In genomic region chr6:90703782-90704181, GRCm38 (mm10) we compare ENCODE assay signal across 10 mouse cellular contexts.
DNase-seq lines count a peak whose midpoint lies in the region; ATAC-seq lines count a peak whose summit lies in the region.
"Had no signal": no experiment of that assay in that cellular context is flagged by ENCODE, and none has a peak within 500 bp of the region (broad histone marks: within the 10 kb centered on the region; RNA-seq: fewer than 3 reads in every experiment).

No protein-coding gene starts in this region.

- H3K27ac ChIP-seq in heart, embryonic 14.5 days (replicated peaks in 1 of 2; ENCODE audit: control insufficient read depth in 1 of 2, insufficient read depth in 1 of 2, low read depth in 2 of 2, low read length in 2 of 2), result peak overlapping the region; percentile 92 to 96
- H3K27ac ChIP-seq in embryonic facial prominence, embryonic 13.5 days, result peak overlapping the region; percentile 81
- peak overlapping the region; percentile 15 for H3K27ac ChIP-seq in intestine, embryonic 15.5 days
- peak overlapping the region; percentile 4; the same call in 1 of the 2 replicates for H3K27ac ChIP-seq in midbrain, embryonic 11.5 days (ENCODE audit: low read depth, low read length)

- WGBS in heart, embryonic 14.5 days, result 22% methylated on average over 2 of the region's 2 CpGs
- 46% methylated on average over 2 of the region's 2 CpGs for WGBS in embryonic facial prominence, embryonic 13.5 days
- WGBS in intestine, embryonic 15.5 days, result 61% methylated on average over 2 of the region's 2 CpGs
- 42% methylated on average over 2 of the region's 2 CpGs for WGBS in midbrain, embryonic 11.5 days

- H3K9ac ChIP-seq in heart, embryonic 14.5 days (ENCODE audit: low read length), result peak overlapping the region; percentile 67
- H3K9ac ChIP-seq in embryonic facial prominence, embryonic 13.5 days, result no peak overlapping the region
- no peak overlapping the region for H3K9ac ChIP-seq in intestine, embryonic 15.5 days
- no peak overlapping the region for H3K9ac ChIP-seq in midbrain, embryonic 11.5 days (ENCODE audit: low read length)

- no peaks in the 10 kb centered on the region for H3K36me3 ChIP-seq in heart, embryonic 14.5 days (ENCODE audit: control insufficient read depth, insufficient read depth, low read length)
- H3K36me3 ChIP-seq in embryonic facial prominence, embryonic 13.5 days, result no peaks in the 10 kb centered on the region
- H3K36me3 ChIP-seq in intestine, embryonic 15.5 days, result no peaks in the 10 kb centered on the region
- H3K36me3 ChIP-seq in midbrain, embryonic 11.5 days (ENCODE audit: control insufficient read depth, insufficient read depth, low read length), result no peaks in the 10 kb centered on the region

- DNase-seq in heart, adult 9 months (ENCODE audit: low spot score in 2 of 2), result no peak
- no peak for DNase-seq in midbrain, embryonic 11.5 days (ENCODE audit: low spot score, missing footprints)
- no peak for DNase-seq in layer of hippocampus, postnatal 36 days
- DNase-seq in ovary, postnatal 36 days (ENCODE audit: low spot score), result no peak
- DNase-seq in embryo, embryonic 11 days, result no peak
- DNase-seq: cerebellum, adult 9-11 months; thymus, postnatal 14 days had no signal

- peak overlapping the region; percentile 39 for H3K4me2 ChIP-seq in heart, embryonic 14.5 days (ENCODE audit: low read length)
- no peak overlapping the region for H3K4me2 ChIP-seq in embryonic facial prominence, embryonic 13.5 days
- H3K4me2 ChIP-seq in intestine, embryonic 15.5 days (replicated peaks), result no peak overlapping the region
- no peak overlapping the region for H3K4me2 ChIP-seq in midbrain, embryonic 11.5 days

- no peaks in the 10 kb centered on the region for H3K27me3 ChIP-seq in heart, embryonic 14.5 days (ENCODE audit: control insufficient read depth, insufficient read depth, low read length)
- H3K27me3 ChIP-seq in embryonic facial prominence, embryonic 13.5 days, result no peaks in the 10 kb centered on the region
- no peaks in the 10 kb centered on the region for H3K27me3 ChIP-seq in intestine, embryonic 15.5 days (replicated peaks)
- H3K27me3 ChIP-seq in midbrain, embryonic 11.5 days (ENCODE audit: control insufficient read depth, insufficient read depth, low read length), result no peaks in the 10 kb centered on the region

- H3K4me3 ChIP-seq in heart, embryonic 14.5 days (ENCODE audit: control insufficient read depth in 1 of 2, insufficient read depth in 1 of 2, low read depth in 1 of 2, low read length in 2 of 2), result no peak overlapping the region
- H3K4me3 ChIP-seq in embryonic facial prominence, embryonic 13.5 days, result no peak overlapping the region
- no peak overlapping the region for H3K4me3 ChIP-seq in intestine, embryonic 15.5 days (replicated peaks)
- H3K4me3 ChIP-seq in midbrain, embryonic 11.5 days (ENCODE audit: low read depth, low read length), result no peak overlapping the region

- H3K9me3 ChIP-seq in heart, embryonic 14.5 days (ENCODE audit: control insufficient read depth, low read length), result no peaks in the 10 kb centered on the region
- no peaks in the 10 kb centered on the region for H3K9me3 ChIP-seq in embryonic facial prominence, embryonic 13.5 days
- no peaks in the 10 kb centered on the region for H3K9me3 ChIP-seq in intestine, embryonic 15.5 days
- H3K9me3 ChIP-seq in midbrain, embryonic 11.5 days (ENCODE audit: control insufficient read depth, low read length), result no peaks in the 10 kb centered on the region

- no peak for ATAC-seq in heart, embryonic 14.5 days (ENCODE audit: insufficient number of reproducible peaks, insufficient read depth, low FRiP score, low read depth)
- ATAC-seq in embryonic facial prominence, embryonic 13.5 days (ENCODE audit: insufficient number of reproducible peaks, insufficient read depth, low FRiP score, low TSS enrichment, low read depth), result no peak
- no peak for ATAC-seq in intestine, embryonic 15.5 days
- ATAC-seq in midbrain, embryonic 11.5 days (ENCODE audit: low FRiP score), result no peak; the same call in 1 of the 2 replicates

- H3K4me1 ChIP-seq in heart, embryonic 14.5 days (ENCODE audit: control insufficient read depth in 2 of 2, insufficient read depth in 2 of 2, low read length in 2 of 2), result peaks cover 89 to 100% of the 10 kb centered on the region in 2 experiments
- peaks cover 85% of the 10 kb centered on the region for H3K4me1 ChIP-seq in embryonic facial prominence, embryonic 13.5 days
- H3K4me1 ChIP-seq in intestine, embryonic 15.5 days (replicated peaks), result peaks cover 40% of the 10 kb centered on the region
- peaks cover 18% of the 10 kb centered on the region for H3K4me1 ChIP-seq in midbrain, embryonic 11.5 days (ENCODE audit: control insufficient read depth, insufficient read depth, low read length)

Comparison
In these comparisons a context has a peak if more than half of its experiments do, and no peak if none do; other contexts are left out.
1. H3K27ac ChIP-seq: peak in every context shown above with its lines; median percentile 94 in heart, embryonic 14.5 days; 81 in embryonic facial prominence, embryonic 13.5 days; 15 in intestine, embryonic 15.5 days; 4 in midbrain, embryonic 11.5 days.